Mouse (Mus musculus): ENCODE measurements around the gene Hnrnpm. TPM values are rescaled to one million over a fixed set of nuclear protein-coding genes. Genes with fewer than 3 reads are reported as not detected.

The Hnrnpm gene
- total RNA-seq, 4 experiments from 2014 or later: 130 to 158 (median 141) TPM

DNA sequence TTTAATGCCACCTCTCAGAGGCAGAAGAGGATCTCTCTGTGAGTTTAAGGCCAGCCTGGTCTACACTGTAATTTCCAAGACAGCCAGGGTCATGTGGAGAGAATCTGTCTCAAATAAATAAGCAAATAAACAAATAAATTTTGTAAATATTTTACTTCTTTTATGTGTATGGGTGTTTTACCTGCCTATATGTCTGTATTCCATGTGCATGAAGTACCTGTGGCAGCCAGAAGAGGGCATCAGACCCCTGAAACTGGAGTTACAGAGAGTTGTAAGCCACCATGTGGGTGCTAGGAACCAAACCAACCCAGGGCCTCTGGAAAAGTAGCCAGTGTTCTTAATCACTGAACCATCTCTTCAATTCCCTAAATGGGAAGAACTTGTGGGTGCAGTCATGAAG lies 89.4 kb downstream of the Hnrnpm start:
- no peak for DNase-seq

Other genes with a start within 250 kb of the Hnrnpm start
- 10 to 100 TPM; 26.5 to 40.7 (median 30.1) TPM for gene Adamts10, start 162.7 kb downstream of the Hnrnpm start, total RNA-seq (2022)
- gene Myo1f, start 131.2 kb downstream of the Hnrnpm start, total RNA-seq (2022): 10 to 100 TPM in 1 of 4 experiments, 1 to 10 TPM in 3; 4.3 to 11.1 (median 6.1) TPM
- 10 to 100 TPM; 35.0 to 68.4 (median 50.1) TPM for gene Zfp414, start 57.8 kb downstream of the Hnrnpm start, total RNA-seq (2022)
- gene Pram1, start 48.8 kb downstream of the Hnrnpm start, total RNA-seq (2022): 1 to 10 TPM in 2 of 4 experiments, under 1 TPM in 1, not detected in 1; 0.87 to 2.2 (median 2.1) TPM
- 100 to 1,000 TPM in 3 of 4 experiments, 10 to 100 TPM in 1; 96.1 to 125 (median 112) TPM for gene March2, start 31.8 kb upstream of the Hnrnpm start, total RNA-seq (2022)
- 100 to 1,000 TPM; 251 to 297 (median 270) TPM for gene Rab11b, start 73.7 kb upstream of the Hnrnpm start, total RNA-seq (2022)
- gene Angptl4, start 95.0 kb upstream of the Hnrnpm start, total RNA-seq (2022): 10 to 100 TPM; 37.2 to 78.4 (median 46.3) TPM
- gene Kank3, start 123.7 kb upstream of the Hnrnpm start, total RNA-seq (2022): 100 to 1,000 TPM in 3 of 4 experiments, 10 to 100 TPM in 1; 69.8 to 130 (median 111) TPM
- 1,000 to 10,000 TPM; 1,538 to 1,820 (median 1,607) TPM for gene Rps28, start 137.7 kb upstream of the Hnrnpm start, total RNA-seq (2022)
- gene Ndufa7, start 137.7 kb upstream of the Hnrnpm start, total RNA-seq (2022): 100 to 1,000 TPM; 371 to 504 (median 430) TPM
- 10 to 100 TPM; 29.5 to 63.3 (median 37.6) TPM for gene Cd320, start 156.2 kb upstream of the Hnrnpm start, total RNA-seq (2022)
- gene Gm7029, start 187.0 kb upstream of the Hnrnpm start, total RNA-seq (2022): not detected
- gene Kifc1, start 203.8 kb upstream of the Hnrnpm start, total RNA-seq (2022): 1 to 10 TPM; 1.7 to 3.2 (median 2.6) TPM
- gene Platr17, start 218.3 kb upstream of the Hnrnpm start, total RNA-seq (2022): not detected
- 10 to 100 TPM; 30.2 to 36.2 (median 33.8) TPM for gene Daxx, start 222.6 kb upstream of the Hnrnpm start, total RNA-seq (2022)
- gene Tapbp, start 229.0 kb upstream of the Hnrnpm start, total RNA-seq (2022): 100 to 1,000 TPM; 195 to 259 (median 213) TPM
- 10 to 100 TPM; 35.3 to 39.7 (median 37.5) TPM for gene Zbtb22, start 229.0 kb upstream of the Hnrnpm start, total RNA-seq (2022)
- gene Rgl2, start 242.7 kb upstream of the Hnrnpm start, total RNA-seq (2022): 10 to 100 TPM; 42.1 to 76.2 (median 60.1) TPM